9 mouse cellular contexts compared by ENCODE assay signal in the genomic region with DNA sequence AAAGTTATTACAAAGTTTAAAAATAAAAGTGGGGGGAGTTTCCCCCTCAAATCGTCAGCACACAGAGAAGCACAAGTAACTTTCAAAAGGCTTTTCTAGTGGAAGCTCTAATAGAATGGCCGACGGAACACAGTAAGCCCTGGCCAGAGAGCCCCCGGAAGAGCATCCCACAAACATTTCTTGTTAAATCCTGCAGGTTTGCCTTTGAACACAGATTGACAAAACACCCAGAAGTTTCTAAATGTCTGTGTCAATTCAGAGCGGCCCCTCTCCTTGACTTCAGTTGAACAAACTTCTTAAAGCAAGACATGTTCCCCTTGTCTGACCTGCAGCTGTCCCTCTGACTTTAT. TPM values are rescaled to one million over a fixed set of nuclear protein-coding genes. Genes with fewer than 3 reads are reported as not detected.
DNase-seq lines count a peak whose midpoint lies in the region; ATAC-seq and TF ChIP-seq lines count a peak whose summit lies in the region.
"Had no signal": no experiment of that assay in that cellular context is flagged by ENCODE, and none has a peak within 500 bp of the region (broad histone marks: within the 10 kb centered on the region; RNA-seq: fewer than 3 reads in every experiment).

No protein-coding gene starts in this region.

- TF ChIP-seq CTCF in testis, adult 2 months (IDR thresholded peaks at IDR 0.05; ENCODE audit: control insufficient read depth, insufficient read depth, insufficient replicate concordance, low read depth, low read length): no peak
- no peak for TF ChIP-seq CTCF in thymus, adult 2 months (IDR thresholded peaks at IDR 0.05; ENCODE audit: borderline replicate concordance, control insufficient read depth, extremely low read depth, insufficient read depth, low read length, poor library complexity)

- no peaks in the 10 kb centered on the region for H3K36me3 ChIP-seq in testis, adult 2 months (ENCODE audit: control insufficient read depth, insufficient read depth, low read length)
- 0 out of 2 replicates have a peak, but pooled peaks cover 2% of the 10 kb centered on the region for H3K36me3 ChIP-seq in liver, embryonic 13.5 days
- H3K36me3 ChIP-seq in thymus, adult 2 months (ENCODE audit: control insufficient read depth, insufficient read depth, low read length): no peaks in the 10 kb centered on the region

- H3K4me2 ChIP-seq in liver, embryonic 13.5 days: peak overlapping the region; percentile 79

- no peak for ATAC-seq in liver, embryonic 13.5 days (ENCODE audit: low read depth)

- no peak overlapping the region for H3K27ac ChIP-seq in testis, adult 2 months (ENCODE audit: control insufficient read depth, insufficient read depth, low read depth, low read length)
- 0 out of 2 replicates have a peak overlapping the region, but pooled peaks have one; percentile 27 for H3K27ac ChIP-seq in liver, embryonic 13.5 days
- H3K27ac ChIP-seq in thymus, adult 2 months (ENCODE audit: control insufficient read depth, insufficient read depth, low read length): no peak overlapping the region; the same call in 1 of the 2 replicates

- H3K4me3 ChIP-seq in testis, adult 2 months (ENCODE audit: control insufficient read depth, low read depth, low read length): peak overlapping the region; percentile 66
- peak overlapping the region; percentile 59 for H3K4me3 ChIP-seq in liver, embryonic 13.5 days (replicated peaks)
- no peak overlapping the region for H3K4me3 ChIP-seq in thymus, adult 2 months (ENCODE audit: control insufficient read depth, insufficient read depth, low read length)

- H3K27me3 ChIP-seq in testis, adult 2 months (ENCODE audit: control insufficient read depth, insufficient read depth, low read length): peaks cover 16% of the 10 kb centered on the region
- H3K27me3 ChIP-seq in liver, embryonic 13.5 days: peaks cover 73% of the 10 kb centered on the region
- peaks cover 14% of the 10 kb centered on the region; the same call in 1 of the 2 replicates for H3K27me3 ChIP-seq in thymus, adult 2 months (ENCODE audit: control insufficient read depth, insufficient read depth, low read length)

- H3K9me3 ChIP-seq in liver, embryonic 13.5 days (replicated peaks): no peaks in the 10 kb centered on the region

- H3K9ac ChIP-seq in liver, embryonic 13.5 days: peak overlapping the region; percentile 74

- TF ChIP-seq POLR2A in testis, adult 2 months (IDR thresholded peaks at IDR 0.05; ENCODE audit: control insufficient read depth, low read depth, low read length): no peak
- no peak for TF ChIP-seq POLR2A in thymus, adult 2 months (IDR thresholded peaks at IDR 0.05; ENCODE audit: control insufficient read depth, extremely low read depth, insufficient read depth, low read length, poor library complexity)

- peak; percentile 68 for DNase-seq in embryo, embryonic 9.5 days (ENCODE audit: extremely low spot score)
- no peak for DNase-seq in embryo, embryonic 10.5 days (ENCODE audit: low spot score)
- no peak for DNase-seq in testis, postnatal 14 days (ENCODE audit: low spot score)
- no peak for DNase-seq in liver, embryonic 13.5 days
- DNase-seq in layer of hippocampus, postnatal 36 days: no peak
- DNase-seq in cerebellum, postnatal 10 days: no peak
- no peak for DNase-seq in thymus, adult 2 months
- DNase-seq: kidney, adult 9 months had no signal

- peaks cover 28% of the 10 kb centered on the region for H3K4me1 ChIP-seq in testis, adult 2 months (ENCODE audit: control insufficient read depth, insufficient read depth, low read length)
- peaks cover 19% of the 10 kb centered on the region for H3K4me1 ChIP-seq in liver, embryonic 13.5 days (replicated peaks)
- H3K4me1 ChIP-seq in thymus, adult 2 months (replicated peaks; ENCODE audit: control insufficient read depth, insufficient read depth, low read length): no peaks in the 10 kb centered on the region

- 3% methylated on average over 5 of the region's 5 CpGs for WGBS in liver, embryonic 13.5 days (ENCODE audit: insufficient replicate concordance)
- 6% methylated on average over 5 of the region's 5 CpGs for WGBS in thymus, adult 2 months

RNA-seq across cellular contexts. Expression of gene Meis1, which starts 3.4 kb away (rescaled TPM):
- 1.9 and 2.0 TPM in 2 replicates for polyA plus RNA-seq in testis, adult 2 months (2012; rRNA removed)
- 10.7 and 12.6 TPM in 2 replicates for polyA plus RNA-seq in liver, embryonic 13.5 days (2015; fragmentation: Nextera tagmentation; extraction: Ambion mirVana)
- total RNA-seq in layer of hippocampus, postnatal 36 days (2021): 1 to 10 TPM; 1.8 to 2.3 TPM
- polyA plus RNA-seq in thymus, adult 2 months (2012; rRNA removed): 4.6 and 6.6 TPM in 2 replicates
